Mouse (Mus musculus) small intestine, adult 2 months (tissue): ENCODE data around the gene Isg20. TPM values are rescaled to one million over a fixed set of nuclear protein-coding genes. Genes with fewer than 3 reads are reported as not detected.

Experiments
- H3K27ac ChIP-seq: fragments of 200-500 bp; 2 replicates; pipeline ENCODE4 v1.5.1; 2012; ENCODE audit warnings: low read depth, low read length, control low read depth, inconsistent platforms; ENCODE audit not compliant: insufficient read depth
- H3K27me3 ChIP-seq: fragments of 200-500 bp; 2 replicates; pipeline ENCODE4 v1.6.1; 2012; ENCODE audit warnings: mild to moderate bottlenecking, moderate library complexity, low read length, inconsistent platforms; ENCODE audit not compliant: control insufficient read depth, insufficient read depth
- H3K36me3 ChIP-seq: fragments of 200-500 bp; 2 replicates; pipeline ENCODE4 v1.6.1; 2012; ENCODE audit warnings: mild to moderate bottlenecking, low read length, control low read depth, inconsistent platforms; ENCODE audit not compliant: control insufficient read depth, insufficient read depth
- H3K4me1 ChIP-seq: fragments of 200-500 bp; 2 replicates; pipeline ENCODE4 v1.6.1; 2012; ENCODE audit warnings: low read length, inconsistent platforms, mixed read lengths; ENCODE audit not compliant: control insufficient read depth, insufficient read depth, insufficient read length
- H3K4me3 ChIP-seq: fragments of 200-500 bp; 2 replicates; pipeline ENCODE4 v1.5.1; 2012; ENCODE audit warnings: low read depth, mild to moderate bottlenecking, control low read depth, inconsistent platforms, low read length, moderate library complexity
- CTCF ChIP-seq: fragments of 200-500 bp; IDR thresholded peaks from 2 replicates; pipeline ENCODE4 v1.5.1; 2012; ENCODE audit warnings: low read depth, mild to moderate bottlenecking, control low read depth, inconsistent platforms, low read length, moderate library complexity, mixed read lengths; ENCODE audit not compliant: insufficient replicate concordance, insufficient read length; ENCODE audit errors: extremely low read depth
- POLR2A ChIP-seq: fragments of 200-500 bp; IDR thresholded peaks from 2 replicates; pipeline ENCODE4 v1.6.1; 2012; ENCODE audit warnings: low read depth, mild to moderate bottlenecking, control low read depth, inconsistent platforms, low read length, moderate library complexity
- WGBS: fragments of 180-500 bp; shearing (Covaris S2); methylation state at CpG from one replicate; pipeline ENCODE4 v1.1.7; 2018; 5-methylcytosine and 5-hydroxymethylcytosine counted together
- polyA plus RNA-seq: library from polyadenylated mRNA; depleted of rRNA; stranded (reverse); fragments of >200 nt; gene quantifications from 2 replicates; pipeline ENCODE4 v1.2.3, GENCODE M21; 2012

Isg20 gene
- polyA plus RNA-seq, 1 experiment, result 22.3 TPM

DNA sequence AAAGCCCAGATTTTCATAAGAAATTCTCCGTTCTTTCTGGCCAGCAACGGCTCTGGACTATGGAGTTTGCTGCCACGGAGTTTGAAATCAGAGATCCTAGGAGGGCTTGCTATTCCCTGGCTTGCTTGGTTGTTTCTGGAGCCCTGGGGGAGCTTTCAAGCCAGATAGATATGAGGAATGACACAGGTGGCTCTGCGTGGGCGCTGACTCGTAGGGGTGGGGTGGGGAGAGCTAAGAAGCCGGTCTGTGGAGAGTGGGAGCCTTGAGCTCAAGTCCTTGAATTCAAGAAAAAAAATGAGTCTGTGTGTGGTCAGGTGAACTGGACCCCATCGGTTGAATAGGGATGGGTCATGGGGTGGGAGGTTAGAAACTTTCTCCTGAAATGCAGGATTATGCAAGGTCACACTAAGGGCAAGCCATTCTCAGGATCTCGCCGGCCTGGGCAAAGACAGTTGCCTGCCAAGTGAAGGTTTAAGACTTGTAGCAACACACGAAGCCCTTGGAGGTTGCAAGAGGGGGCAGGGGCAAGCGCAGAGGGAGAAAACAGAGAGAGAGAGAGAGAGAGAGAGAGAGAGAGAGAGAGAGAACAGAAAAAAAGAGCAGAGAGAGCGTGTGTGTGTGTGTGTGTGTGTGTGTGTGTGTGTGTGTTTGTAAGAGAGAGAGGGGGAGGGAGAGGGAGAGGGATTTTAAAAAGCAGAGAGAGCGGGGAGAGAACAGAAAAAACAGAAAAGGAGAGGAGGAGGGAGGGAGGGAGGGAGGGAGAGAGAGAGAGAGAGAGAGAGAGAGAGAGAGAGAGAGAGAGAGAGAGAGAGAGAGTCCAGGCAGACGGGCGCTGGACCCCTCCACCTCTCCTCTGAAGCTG lies 31.4 kb upstream of the Isg20 start:
- WGBS, result 13% methylated on average over 16 of the region's 16 CpGs
- Histone ChIP-seq H3K4me3 (0 out of 2 replicates have a peak overlapping the region, but pooled peaks have one; percentile 10), H3K36me3 (no peaks in the 10 kb centered on the region), H3K27me3 (peaks cover 21% of the 10 kb centered on the region), H3K27ac (no peak overlapping the region), H3K4me1 (peaks cover 6% of the 10 kb centered on the region)
- no peak for TF ChIP-seq POLR2A
- TF ChIP-seq CTCF, result no peak

DNA sequence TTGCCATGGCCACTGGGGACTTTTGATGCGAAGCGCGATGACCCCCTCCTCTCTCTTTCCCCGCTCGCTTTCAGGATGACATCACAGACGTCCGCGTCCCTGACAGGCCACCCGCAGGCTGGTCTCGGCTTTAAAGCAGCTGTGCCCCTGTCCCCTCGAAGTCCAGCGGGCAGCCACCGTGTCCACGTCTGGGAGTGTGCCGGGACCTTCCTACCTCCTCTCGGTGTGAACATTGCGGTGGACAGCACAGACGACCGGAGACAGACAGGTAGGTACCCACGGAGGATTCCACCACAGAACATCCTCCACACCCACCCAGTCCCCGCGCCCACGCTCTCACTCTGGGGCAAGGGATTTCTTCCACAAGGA lies 30.8 kb upstream of the Isg20 start:
- no peak for TF ChIP-seq POLR2A
- TF ChIP-seq CTCF, result no peak
- Histone ChIP-seq H3K27ac (no peak overlapping the region), H3K4me1 (peaks cover 6% of the 10 kb centered on the region), H3K36me3 (no peaks in the 10 kb centered on the region), H3K4me3 (0 out of 2 replicates have a peak overlapping the region, but pooled peaks have one; percentile 10), H3K27me3 (peaks cover 21% of the 10 kb centered on the region)
- 1% methylated on average over 23 of the region's 23 CpGs for WGBS

DNA sequence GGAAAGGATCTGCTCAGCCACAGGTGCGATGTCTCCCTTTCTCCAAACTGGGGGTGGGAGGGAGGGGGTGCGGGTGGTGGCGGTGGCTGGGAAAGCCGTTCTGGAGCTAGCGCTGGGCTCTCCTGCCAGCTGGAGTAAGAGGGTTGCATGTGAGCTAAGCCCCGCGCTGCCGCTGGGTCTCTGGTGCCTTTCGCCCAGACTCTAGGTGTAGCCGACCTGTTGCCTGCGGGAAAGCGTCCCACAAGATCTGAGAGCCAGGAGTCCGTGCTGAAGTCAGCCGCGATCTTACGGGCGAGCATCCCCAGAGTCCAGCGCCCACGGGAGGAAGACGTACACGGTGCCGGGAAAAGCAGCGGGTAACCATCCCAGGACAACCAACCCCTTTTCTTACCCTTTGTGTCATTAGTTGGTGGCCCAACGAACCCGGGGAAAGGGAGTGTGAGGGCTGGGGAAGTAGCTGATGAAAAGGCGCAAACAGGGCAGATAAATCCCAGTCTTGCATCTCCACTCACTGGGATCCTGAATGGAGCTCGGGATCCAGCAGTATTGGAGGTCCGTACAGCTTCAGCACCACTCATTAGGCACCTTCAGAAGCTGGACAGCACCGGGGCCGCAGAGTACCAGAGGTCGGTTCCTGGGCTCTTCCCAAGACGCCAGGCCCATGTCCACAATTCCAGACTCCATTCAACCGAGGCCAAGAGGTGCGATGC lies 30.1 kb upstream of the Isg20 start:
- Histone ChIP-seq H3K36me3 (no peaks in the 10 kb centered on the region), H3K4me1 (peaks cover 6% of the 10 kb centered on the region), H3K27me3 (peaks cover 21% of the 10 kb centered on the region), H3K4me3 (peak overlapping the region; percentile 16), H3K27ac (no peak overlapping the region)
- TF ChIP-seq POLR2A, result no peak
- no peak for TF ChIP-seq CTCF
- WGBS, result 4% methylated on average over 34 of the region's 34 CpGs

GRCm38 (mm10) chr7:78883726-78884060 lies 29.5 kb upstream of the Isg20 start:
- no peaks in the 10 kb centered on the region for H3K36me3 ChIP-seq
- 22% methylated on average over 8 of the region's 8 CpGs for WGBS
- peaks cover 6% of the 10 kb centered on the region for H3K4me1 ChIP-seq
- H3K27me3 ChIP-seq, result peaks cover 21% of the 10 kb centered on the region
- no peak overlapping the region for H3K27ac ChIP-seq
- H3K4me3 ChIP-seq, result no peak overlapping the region
- TF ChIP-seq CTCF (no peak), POLR2A (no peak)

GRCm38 (mm10) chr7:78884139-78884538 lies 29.1 kb upstream of the Isg20 start:
- no peak for TF ChIP-seq POLR2A
- no peak for TF ChIP-seq CTCF
- Histone ChIP-seq H3K4me3 (no peak overlapping the region), H3K27me3 (peaks cover 21% of the 10 kb centered on the region), H3K4me1 (peaks cover 6% of the 10 kb centered on the region), H3K27ac (no peak overlapping the region), H3K36me3 (no peaks in the 10 kb centered on the region)
- WGBS, result 19% methylated on average over 6 of the region's 6 CpGs

DNA sequence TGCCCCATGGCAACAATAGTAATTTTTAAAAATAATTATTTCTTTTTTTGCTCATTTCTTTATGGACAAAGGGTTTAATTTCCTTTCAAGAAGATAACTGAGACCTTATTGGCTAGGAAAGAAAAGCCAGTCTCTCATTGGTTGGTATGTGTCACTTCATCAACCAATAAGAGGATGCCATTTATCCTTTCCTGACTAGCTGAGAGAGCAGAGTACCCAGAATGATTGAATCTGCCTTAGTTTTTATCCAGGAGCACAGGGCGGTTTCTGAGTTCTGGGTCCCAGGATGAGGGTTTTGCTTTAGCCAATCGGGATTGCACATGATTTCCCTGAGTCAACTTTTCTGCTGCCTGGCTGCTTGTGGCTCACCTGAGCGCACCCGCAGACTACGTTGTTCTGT lies 27.8 kb upstream of the Isg20 start:
- Histone ChIP-seq H3K27ac (no peak overlapping the region), H3K36me3 (no peaks in the 10 kb centered on the region), H3K27me3 (peaks cover 21% of the 10 kb centered on the region), H3K4me1 (peaks cover 6% of the 10 kb centered on the region), H3K4me3 (no peak overlapping the region)
- TF ChIP-seq CTCF (no peak), POLR2A (no peak)
- WGBS, result 75% methylated on average over 5 of the region's 5 CpGs

DNA sequence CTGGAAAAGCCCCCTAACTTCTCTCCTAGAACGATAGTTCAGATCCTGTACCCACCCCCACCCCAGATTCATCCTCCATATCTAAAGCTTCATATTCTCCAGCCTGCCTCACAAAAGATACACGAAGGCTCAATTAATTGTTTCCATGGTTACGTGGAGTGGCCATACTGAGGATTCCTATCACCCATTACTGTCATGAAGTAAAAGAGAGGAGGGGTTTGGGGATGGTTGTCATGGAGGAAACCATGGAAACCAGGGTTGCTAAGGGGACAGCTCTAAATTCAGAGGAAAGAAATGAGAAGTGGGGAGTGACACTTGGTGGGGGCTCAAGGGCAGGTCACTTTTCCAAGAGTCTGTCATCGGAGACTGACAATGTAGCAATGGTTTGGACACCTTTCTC lies 26.7 kb upstream of the Isg20 start:
- WGBS, result 77% methylated on average over 4 of the region's 4 CpGs
- Histone ChIP-seq H3K4me1 (peaks cover 6% of the 10 kb centered on the region), H3K27ac (no peak overlapping the region), H3K36me3 (no peaks in the 10 kb centered on the region), H3K27me3 (peaks cover 21% of the 10 kb centered on the region), H3K4me3 (no peak overlapping the region)
- TF ChIP-seq POLR2A (no peak), CTCF (no peak)
